Mouse (Mus musculus) v-Abl transformed pro-B cells (cell line): ENCODE measurements at regions not wholly inside any gene's neighbourhood (a gene's known extent, or its start where the extent isn't known, plus 50 kb on each side); places are given as distances from the start of the nearest gene placed in this dataset.

Source experiments
- in situ Hi-C, 2 experiments: fragments of 400-800 bp; cut with MboI; formaldehyde crosslinking; loops; one replicate each; pipeline ENCODE4 v1.15.1; 2025; ENCODE audit not compliant: unreplicated experiment in 2 of 2

- in situ Hi-C loops: no loop called here
These were observed 237.1 kb downstream of the Tshz3 start for GRCm38 (mm10) chr7:36934792-36935555.

GRCm38 (mm10) chr7:36940611-36941010, 242.7 kb downstream of the Tshz3 start:
- in situ Hi-C loops: no loop called here

DNA sequence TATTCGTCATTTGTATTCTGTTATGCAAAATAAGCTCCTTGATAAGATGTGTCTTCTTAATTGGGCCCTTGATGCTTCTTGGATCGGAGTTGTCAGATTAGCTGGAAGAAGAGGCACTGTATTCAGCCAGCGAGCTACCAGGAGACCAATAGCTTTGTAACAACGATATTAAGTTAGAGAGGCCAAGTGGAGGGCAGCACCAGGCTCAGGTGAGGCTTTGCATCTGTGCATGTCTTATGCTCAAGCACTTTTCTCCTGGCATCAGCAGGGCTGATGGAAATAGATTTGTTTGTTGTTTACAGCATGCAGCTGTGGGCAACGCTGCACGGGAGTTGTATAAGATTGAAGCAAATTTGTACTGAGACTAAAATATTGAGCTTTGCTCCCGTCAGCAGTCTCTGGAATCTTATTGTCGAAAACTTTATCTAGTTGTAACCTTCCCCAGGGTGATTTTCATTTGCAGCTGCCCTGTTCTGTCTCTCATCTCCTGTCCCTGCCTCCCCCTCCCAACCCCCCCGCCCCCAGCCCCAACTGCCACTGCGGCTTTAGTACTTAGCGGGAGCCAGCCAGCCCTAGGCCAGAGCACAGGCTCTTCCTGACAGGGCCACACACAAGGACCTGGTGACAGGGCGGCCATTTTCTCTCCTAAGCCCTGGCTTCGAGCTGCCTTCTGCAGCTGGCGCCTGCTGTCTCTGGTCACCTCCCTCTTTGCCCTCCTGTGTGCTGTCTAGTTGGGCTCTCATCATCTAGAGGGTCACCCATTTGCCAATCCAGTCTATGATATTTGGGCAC, 247.3 kb downstream of the Tshz3 start:
- in situ Hi-C loops: no loop called here

GRCm38 (mm10) chr7:36949511-36949910, 251.6 kb downstream of the Tshz3 start:
- in situ Hi-C loops: no loop called here

GRCm38 (mm10) chr7:36955376-36955775, 257.5 kb downstream of the Tshz3 start:
- in situ Hi-C loops: no loop called here

DNA sequence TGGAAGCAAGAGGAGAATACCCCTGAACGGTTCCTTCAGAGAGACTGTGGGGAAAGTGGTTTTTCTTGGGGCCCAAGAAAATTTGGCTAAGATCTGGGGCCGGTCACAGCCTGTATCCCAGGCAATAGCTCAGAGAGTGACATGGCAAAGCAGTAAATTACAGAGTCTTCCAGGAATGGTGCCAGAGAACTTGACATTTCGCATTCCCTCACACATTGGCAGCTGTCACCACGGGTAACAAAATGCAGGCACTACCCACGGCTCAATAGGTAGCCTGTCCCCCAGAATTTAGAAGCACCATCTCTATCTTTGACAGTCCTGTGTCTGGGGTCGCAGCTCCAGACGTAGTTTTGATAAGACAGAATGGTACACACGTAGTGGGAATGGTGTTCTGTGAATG, 260.3 kb downstream of the Tshz3 start:
- in situ Hi-C loops: no loop called here

GRCm38 (mm10) chr7:36971772-36972171, 273.9 kb downstream of the Tshz3 start:
- in situ Hi-C loops: no loop called here

- in situ Hi-C loops: no loop called here
These were observed 275.9 kb downstream of the Tshz3 start for GRCm38 (mm10) chr7:36973654-36974320.

DNA sequence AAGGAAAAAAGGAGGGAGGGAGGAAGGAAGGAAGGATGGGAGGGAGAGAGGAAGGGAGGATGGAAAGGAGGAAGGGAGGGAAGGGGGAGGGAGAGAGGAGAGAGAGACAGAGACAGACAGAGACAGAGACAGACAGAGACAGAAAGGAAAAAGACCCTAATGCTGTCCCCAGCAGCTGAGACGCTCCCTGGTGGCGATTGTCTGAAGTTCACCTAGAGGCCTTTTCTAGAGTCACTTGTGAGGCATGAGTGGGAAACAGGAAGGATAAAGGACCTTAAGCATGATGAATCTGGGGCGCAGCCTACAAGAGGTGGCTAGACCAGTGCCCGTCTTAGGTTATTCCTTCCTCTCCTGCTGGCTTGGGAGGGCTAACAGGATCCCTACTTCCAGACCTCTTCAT, 276.7 kb downstream of the Tshz3 start:
- in situ Hi-C loops: no loop called here

DNA sequence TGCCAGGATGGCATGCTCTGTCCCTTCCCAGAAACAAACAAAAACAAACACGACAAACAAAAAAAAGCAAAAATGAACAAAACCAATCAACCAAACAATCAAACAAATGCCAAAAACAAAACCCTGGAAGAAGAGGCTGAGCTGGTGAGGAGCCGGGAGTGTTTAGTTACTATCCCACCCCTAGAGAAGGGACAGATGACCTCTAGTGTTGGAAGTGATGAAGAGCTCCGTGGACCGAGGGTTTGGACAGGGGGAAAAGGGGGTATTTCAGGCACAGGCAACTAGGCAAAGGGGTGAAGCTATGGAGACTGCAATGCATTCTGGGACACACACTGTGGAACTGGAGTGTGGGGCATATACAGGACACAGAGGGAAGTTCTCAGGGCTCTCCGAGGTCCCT, 277.6 kb downstream of the Tshz3 start:
- in situ Hi-C loops: no loop called here

DNA sequence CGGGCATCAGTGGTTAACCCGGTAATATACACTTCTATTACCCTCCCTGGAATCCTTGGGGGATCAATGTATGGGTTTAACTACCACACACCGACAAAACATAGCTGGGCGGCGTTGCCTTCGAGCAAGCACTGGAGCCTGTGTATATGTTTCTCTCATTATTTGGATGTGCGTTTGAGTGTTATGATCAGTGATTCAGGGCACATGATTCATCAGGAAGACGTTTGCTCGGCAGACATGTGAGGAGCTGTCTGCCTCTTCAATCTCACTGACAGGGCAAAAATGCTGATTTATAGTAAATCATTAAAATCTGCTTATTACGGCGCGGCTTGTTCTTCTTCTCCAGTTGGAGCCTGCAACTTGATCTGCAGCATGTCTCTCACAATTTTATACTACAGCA, 279.9 kb downstream of the Tshz3 start:
- in situ Hi-C loops: no loop called here

GRCm38 (mm10) chr7:36989380-36989779, 291.5 kb downstream of the Tshz3 start:
- in situ Hi-C loops: no loop called here

DNA sequence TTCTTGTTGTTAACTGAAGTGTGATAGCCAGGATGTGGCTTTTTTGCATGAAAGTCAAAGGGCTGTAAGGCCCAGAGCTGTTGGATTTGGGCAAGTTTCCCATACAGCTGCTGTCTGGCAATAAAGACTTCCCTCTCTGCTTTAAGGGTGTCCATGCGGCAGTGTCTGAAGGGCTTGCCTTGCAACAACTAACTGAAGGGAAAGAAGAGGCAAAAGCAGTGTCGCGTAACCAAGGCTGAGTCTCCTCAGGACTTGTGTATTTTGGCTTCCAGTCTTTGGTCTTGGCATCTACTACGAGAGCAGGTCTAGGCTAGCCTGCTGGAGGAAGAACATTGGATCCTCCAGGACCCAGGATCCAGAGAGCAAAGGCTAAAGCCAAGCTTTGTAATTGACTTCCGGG, 306.7 kb downstream of the Tshz3 start:
- in situ Hi-C loops: no loop called here

- in situ Hi-C loops: no loop called here
These were observed 307.8 kb downstream of the Tshz3 start for GRCm38 (mm10) chr7:37005701-37006100.

DNA sequence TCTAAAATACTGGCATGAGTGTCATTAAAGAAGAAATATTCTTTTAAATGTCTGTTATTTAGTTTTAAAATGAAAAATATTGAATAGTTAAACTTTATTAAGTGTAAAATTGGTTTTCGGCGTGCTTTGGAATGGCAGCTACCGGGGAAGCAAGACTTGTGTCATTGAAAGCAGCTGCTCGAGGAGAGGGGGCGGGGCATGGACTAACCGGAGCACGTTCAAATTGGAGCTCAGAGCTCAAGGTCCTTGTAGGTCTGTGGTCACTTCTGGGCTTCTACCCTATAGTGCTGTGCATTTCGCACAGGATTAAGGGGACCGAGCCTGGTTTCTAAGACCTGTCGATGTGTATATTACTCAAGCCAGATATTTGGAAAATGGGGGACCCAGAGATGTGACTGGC, 309.0 kb downstream of the Tshz3 start:
- in situ Hi-C loops: no loop called here

DNA sequence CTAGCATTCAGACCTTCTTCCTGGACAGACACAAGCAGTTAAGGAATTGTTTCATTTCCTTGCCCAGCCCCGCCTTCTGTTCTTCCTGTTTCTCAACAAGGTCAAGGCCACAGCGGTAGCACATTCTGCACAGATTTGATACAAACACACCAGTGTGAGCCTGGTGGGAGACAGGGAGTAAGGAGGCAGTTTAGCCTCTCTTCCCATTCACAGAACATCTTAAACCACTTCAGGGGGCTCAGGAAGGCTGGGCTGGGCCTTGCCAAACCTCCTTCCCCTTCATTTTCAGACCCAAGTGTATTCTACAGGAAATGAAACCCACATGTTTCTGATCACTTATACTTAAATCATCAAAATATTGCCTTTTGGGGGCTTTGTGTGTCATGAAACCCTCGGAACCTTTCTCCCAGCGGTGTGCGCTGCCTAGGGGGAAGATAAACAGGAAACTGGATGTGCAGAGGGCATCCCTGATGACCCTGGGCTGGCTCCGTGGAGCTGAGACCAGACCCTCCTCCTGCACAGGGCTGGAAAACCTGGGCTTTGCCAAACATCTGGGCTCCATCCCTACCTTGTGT, 313.3 kb downstream of the Tshz3 start:
- in situ Hi-C loops: no loop called here

DNA sequence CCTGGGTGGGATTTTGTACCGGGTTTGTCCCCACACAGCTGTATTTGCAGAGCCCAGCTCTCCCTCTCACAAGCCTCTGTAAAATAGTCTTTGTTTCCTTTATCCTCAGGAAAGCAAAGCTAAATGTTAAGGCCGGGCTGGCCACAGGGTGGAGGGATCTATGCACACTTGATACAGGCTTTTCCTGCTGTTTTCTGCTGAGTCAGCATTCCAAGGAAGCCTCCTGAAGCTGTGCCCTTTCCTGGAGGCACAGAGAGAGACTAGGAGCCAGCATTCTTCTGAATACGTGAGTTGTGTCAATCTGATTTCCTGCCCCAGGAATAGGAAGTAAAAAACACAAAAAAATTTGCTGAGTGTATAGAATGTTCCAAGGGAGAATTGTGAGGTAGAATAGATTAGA, 322.2 kb downstream of the Tshz3 start:
- in situ Hi-C loops: no loop called here

- in situ Hi-C loops: no loop called here
These were observed 326.6 kb downstream of the Tshz3 start for GRCm38 (mm10) chr7:37024501-37025025.

- in situ Hi-C loops: no loop called here
These were observed 366.9 kb downstream of the Tshz3 start for GRCm38 (mm10) chr7:37064582-37065458.

DNA sequence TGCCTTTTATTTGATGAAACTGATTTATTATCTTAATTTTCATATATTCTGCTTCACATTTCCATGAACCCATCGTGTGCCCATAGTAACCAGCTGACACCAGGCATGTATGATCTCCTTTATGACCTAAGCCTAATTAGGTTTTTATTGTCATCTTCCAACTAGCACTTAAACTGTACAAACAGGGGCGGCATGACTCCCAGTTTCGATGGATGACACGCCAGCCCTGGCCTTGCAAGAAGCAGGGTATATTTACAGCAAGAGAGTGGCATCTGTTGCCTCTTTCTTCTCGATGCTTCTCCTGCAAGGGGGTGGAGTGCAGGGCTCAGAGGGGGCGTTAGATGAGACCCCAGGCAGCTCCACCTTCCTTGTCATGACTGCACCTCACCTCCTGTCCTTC, 379.8 kb downstream of the Tshz3 start:
- in situ Hi-C loops: no loop called here
